Mouse (Mus musculus): ENCODE data around the gene H2al1a.
"Not testable (repeated sequence)": the region's sequence is repeated elsewhere in the genome, so short reads cannot be mapped to it uniquely, and the experiment has no call there.

Gene H2al1a

DNA sequence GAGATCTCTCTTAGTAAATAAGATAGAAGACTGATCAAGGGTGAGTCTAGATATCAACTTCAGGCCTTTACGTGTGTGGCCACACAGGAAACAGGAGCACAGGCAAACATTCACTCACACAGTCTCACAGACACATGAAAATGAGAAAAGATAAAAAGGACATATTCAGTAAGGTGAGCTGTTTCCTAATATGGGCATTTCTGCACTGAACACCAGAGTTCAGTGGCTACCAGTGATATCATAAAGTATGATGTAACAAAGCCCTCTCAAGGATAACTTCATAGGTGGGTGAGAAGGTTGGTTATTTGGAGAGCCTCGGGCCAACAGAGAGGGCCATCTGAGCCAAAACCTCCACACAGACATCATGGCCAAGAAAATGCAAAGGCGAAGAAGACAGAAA lies at the start of gene H2al1a:
Gene H2al1a, plus strand, starts transcription at position 301 of the 400 bp plus-strand sequence.
- DNase-seq (ENCODE audit: low spot score in 2 of 2): not testable (repeated sequence)

DNA sequence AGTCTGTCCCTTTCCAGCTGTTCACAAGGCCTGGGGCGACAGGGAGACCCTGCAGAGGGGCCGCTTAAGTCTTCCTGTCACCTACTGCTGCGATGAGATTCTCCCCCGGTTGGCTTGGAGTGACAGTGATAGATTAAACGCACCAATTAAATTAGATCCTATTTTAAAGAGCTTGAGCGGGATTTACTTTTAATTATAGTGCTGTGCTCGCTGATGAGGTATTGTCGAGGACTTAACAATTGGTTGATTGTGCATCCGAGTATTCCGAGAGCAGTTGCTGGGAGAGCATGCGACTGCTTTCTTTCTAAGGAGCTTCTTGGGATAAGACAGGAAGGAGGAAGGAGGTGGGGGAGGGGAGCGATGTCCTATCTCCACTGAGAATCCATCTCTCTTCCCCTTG lies 48.9 kb upstream of the H2al1a start:
- DNase-seq (ENCODE audit: low spot score in 2 of 2): no peak

DNA sequence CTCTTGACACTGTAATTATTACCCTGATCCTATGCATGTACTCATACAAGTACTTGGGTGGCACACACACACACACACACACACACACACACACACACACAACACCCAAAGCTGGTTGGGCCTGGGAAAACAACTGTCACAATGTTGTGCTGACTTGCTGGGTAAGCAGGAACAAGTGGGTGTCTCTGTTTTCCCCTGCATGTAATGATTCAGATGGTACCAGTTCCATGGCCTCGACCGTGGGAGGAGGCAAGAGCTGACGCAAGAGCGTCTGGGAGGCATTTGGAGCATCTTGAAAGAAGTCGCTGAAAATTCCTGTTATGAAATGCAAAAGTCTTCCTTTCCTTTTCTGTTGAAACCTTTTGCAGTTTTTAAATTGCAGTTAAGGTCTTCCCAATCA lies 45.0 kb upstream of the H2al1a start:
- DNase-seq (ENCODE audit: low spot score in 2 of 2): no peak

DNA sequence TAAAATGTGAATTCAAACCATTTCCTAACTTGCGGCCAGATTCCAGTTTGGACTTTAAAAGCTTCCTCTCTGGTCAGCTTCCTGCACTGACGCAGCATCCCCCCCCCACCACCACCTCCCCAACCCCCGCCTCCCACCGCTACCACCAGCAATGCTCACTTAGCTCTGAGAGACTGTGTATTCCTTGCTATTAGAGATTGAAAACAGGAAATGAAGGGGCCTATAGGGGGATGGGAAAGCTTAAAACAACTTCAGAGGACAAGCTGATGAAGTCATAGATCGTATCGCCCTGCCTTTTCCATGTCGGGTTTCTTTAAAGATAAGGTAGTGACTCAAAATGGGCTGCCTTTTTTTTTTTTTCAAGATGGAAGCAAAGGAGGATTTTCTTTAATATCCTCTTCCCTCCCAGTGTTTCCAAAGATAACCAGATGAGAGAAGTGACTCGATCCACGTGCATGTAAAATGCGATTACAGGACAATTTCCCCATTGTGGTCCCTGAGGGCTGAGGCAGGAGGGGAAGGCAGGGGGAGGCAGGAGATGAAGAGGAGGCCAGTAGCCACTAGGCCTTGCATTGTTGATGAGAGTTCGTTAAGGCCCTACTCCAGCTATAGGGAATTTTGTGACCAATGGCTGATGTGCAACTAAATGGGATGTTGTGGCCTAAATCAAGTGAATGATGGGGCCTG lies 44.4 kb upstream of the H2al1a start:
- DNase-seq (ENCODE audit: low spot score in 2 of 2): no peak

DNA sequence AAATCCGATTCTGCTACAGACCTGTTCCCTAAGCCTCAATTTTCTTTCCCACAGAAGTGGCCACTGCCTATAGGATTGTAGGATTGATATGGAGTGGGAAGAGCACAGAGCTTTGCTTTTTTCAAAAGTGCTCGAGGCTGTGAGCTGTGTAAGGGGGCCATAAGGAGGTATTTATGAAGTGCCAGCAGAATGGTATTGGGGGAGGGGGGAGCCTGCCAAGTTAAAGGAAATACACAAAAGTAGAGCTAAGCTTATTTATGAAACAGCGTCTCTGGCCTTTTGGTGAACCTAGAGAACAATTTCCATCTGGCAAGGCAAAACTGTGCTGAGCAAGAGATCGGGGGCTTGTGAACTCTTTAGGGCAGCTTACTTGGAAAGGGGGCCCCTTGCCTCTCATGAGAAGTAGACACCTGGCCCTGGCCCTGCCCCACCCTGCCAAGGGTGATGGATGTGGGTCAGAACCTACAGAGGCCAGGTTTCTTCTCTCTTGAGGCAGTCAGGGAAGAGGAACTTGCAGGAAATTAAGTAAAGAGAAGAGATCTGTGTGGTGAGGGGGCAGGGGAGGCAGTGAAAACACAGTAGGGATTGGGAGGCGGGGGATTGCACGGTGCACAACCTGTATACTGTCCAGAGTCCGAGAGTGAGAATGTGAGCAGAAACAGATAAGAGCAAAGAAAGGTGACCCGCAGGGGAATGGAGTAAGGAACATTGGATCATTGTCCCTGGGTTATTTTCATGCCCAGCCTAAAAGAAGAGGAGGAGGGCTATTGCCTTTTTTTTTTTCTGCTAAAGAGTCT lies 43.3 kb upstream of the H2al1a start:
- DNase-seq (ENCODE audit: low spot score in 2 of 2): no peak

DNA sequence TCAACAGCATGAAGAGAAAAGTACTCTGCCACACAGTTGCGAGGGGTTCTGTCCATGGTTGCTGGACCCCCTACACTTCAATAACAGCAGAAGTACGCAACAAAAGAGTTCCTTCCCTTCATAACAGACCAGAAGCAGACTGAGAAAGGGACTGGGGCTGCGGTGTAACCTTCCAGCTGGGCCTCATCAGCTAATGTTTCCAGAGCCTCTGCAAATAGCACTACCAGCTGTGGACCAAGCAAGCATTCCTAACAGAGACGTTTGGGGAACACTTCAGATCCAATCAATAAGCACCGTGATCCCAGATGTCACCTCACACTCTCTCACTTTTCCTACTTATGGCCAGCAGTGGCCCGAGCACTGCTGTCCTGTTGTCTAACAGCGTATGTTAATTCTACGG lies 34.1 kb upstream of the H2al1a start:
- DNase-seq (ENCODE audit: low spot score in 2 of 2): no peak

DNA sequence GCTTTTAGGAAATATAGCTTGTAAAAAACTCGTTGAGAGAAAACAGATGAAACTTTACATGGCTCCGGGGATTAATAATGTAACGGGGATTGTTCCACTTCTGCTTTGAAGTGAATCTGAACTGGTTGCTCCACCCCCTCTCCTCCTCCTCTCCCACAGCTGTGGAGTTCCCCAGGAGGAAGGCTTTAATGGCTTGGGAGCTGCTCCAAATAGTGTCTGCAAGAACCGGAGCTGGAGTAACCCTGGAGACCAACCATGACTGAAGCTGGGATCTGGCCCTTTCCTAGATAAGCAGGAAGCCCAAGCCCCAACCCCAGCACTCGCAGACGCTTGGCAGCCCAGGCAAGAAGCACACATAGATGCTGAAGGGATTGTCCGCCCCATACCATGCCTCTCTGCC lies 31.3 kb upstream of the H2al1a start:
- DNase-seq (ENCODE audit: low spot score in 2 of 2): no peak

DNA sequence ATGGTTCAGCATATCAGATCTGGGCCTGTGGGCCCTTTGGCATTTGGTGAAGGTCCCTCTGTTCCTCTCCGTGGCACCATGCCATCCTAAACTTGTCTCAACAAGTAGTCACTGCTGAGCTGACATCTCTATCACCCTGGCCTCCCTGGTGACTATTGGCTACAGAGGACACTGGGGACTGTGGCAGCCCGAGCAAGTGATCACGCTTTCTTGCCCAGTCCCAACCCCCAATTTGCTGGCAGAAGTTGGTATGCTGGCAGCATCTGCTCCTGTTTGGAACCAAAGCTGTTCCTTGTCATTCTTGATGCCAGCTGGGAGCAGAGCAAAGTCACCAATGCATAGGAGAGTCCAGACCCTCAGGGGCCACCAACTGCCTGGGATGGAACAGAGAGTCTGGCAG lies 30.0 kb upstream of the H2al1a start:
- DNase-seq (ENCODE audit: low spot score in 2 of 2): no peak

DNA sequence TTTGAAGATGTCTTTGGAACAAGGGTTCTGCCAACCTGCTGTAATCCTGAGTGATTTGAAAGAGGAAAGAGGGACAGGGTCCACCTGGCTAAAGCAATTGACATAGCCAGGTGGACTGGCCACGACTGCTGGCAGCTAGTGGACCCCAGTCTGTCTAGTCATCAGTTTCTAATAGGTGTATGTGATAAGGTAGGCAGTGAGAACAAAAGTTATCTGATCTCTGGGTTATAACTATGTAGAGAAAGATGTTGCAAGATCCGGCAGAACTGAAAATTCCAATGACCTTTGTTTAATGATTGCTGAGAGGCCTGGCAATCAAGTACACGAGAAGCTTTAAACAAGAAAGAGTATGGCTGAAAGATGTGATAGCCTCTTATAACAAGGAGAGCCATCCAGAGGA lies 25.9 kb upstream of the H2al1a start:
- no peak for DNase-seq (ENCODE audit: low spot score in 2 of 2)

DNA sequence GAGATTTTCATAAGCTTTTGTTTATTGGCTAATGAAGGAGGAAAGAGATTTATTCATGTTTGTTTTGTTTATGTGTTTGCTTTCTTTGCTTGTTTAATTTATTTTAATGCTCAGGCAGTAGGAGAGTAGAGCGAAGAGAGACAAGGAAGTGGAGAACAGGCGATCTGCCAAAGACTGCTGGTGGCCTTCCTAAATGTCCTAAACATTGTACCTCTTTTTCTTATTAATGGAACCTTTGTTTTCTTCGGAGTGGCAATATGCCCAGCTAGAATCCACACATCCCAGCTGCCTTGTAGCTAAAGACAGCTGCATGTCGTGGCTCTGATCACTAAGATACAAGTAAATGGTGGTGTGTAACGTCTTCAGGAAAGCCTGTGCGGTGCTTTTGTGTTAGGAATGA lies 22.0 kb upstream of the H2al1a start:
- DNase-seq (ENCODE audit: low spot score in 2 of 2): no peak

DNA sequence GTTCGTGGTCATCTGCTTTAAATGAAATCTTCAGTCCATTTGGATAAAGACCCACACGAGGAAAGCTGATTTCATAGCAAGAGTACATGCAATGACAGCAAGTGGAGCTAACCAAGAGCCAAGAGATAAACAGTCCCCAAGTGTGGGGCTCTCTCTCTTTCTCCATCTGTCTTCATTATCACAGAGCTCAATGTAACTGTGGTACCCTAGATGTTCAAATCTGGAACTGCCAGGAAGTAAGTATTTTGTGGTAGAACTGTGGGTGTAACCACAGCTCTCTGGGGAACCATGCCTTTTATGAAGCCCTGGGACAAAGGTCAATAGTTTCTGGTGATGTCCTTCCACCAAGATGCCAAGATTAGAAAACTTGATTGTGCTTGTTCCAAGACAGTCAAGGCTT lies 18.3 kb upstream of the H2al1a start:
- no peak for DNase-seq (ENCODE audit: low spot score in 2 of 2)

DNA sequence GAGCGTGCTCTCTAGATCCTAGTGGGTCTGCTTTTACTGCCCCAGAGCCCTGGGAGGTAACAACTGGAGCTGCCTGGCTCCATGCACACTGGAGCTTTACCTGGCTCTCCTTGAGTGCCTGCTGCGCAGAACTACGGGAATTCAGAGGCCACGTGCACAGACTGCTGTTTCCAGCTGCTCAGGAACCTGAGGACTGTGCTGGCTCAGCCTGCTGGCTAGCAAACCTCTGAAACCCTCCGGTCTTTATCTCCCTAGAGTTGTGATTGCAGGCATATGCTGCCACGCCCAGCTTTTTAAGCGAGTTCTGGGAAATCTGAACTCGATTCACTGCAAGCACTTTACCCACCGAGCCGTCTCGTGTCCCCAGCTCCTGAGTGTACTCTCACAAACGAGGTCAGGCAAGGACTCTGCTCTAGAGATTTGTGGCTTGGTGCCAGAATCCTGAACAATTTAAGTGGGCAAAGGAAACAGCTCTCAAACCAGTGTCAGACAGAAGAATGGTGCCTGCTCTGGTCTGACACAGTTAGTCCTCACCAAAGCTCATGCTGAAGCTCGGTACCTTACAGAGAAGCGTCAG lies 10.7 kb upstream of the H2al1a start:
- DNase-seq (ENCODE audit: low spot score in 2 of 2): no peak

DNA sequence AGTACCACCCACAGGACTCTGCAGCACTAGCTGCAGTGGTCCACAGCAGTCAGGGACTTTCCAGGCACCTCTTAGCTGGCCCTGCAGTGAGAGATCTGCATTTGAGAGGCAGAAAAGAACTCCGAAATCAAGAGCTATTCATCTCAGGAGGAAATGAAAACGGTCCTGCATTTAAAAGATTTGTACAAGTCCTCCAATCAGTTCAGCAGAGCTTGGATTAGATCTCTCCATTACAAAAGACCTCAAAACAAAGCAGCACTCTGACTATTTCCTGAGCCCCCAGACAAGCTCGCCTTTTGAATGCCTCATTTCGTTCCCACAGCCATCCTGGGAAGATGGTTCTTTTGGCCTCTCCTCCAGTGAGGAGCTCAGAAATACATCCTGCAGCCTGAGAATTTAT lies 9.8 kb upstream of the H2al1a start:
- no peak for DNase-seq (ENCODE audit: low spot score in 2 of 2)

DNA sequence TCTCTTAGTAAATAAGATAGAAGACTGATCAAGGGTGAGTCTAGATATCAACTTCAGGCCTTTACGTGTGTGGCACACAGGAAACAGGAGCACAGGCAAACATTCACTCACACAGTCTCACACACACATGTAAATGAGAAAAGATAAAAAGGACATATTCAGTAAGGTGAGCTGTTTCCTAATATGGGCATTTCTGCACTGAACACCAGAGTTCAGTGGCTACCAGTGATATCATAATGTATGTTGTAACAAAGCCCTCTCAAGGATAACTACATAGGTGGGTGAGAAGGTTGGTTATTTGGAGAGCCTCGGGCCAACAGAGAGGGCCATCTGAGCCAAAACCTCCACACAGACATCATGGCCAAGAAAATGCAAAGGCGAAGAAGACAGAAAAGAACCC lies 3.1 kb downstream of the H2al1a start, which contains the start of gene H2al1b:
Gene H2al1b, plus strand, starts transcription at position 301 of the 400 bp plus-strand sequence.
- not testable (repeated sequence) for DNase-seq (ENCODE audit: low spot score in 2 of 2)

DNA sequence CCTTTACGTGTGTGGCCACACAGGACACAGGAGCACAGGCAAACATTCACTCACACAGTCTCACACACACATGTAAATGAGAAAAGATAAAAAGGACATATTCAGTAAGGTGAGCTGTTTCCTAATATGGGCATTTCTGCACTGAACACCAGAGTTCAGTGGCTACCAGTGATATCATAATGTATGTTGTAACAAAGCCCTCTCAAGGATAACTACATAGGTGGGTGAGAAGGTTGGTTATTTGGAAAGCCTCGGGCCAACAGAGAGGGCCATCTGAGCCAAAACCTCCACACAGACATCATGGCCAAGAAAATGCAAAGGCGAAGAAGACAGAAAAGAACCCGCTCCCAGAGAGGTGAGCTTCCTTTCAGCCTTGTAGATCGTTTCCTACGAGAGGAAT lies 6.3 kb downstream of the H2al1a start, which contains the start of gene H2al1c:
Gene H2al1c, plus strand, starts transcription at position 301 of the 400 bp plus-strand sequence.
- DNase-seq (ENCODE audit: low spot score in 2 of 2): not testable (repeated sequence)

DNA sequence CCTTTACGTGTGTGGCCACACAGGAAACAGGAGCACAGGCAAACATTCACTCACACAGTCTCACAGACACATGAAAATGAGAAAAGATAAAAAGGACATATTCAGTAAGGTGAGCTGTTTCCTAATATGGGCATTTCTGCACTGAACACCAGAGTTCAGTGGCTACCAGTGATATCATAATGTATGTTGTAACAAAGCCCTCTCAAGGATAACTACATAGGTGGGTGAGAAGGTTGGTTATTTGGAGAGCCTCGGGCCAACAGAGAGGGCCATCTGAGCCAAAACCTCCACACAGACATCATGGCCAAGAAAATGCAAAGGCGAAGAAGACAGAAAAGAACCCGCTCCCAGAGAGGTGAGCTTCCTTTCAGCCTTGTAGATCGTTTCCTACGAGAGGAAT lies 9.5 kb downstream of the H2al1a start, which contains the start of gene H2al1d:
Gene H2al1d, plus strand, starts transcription at position 301 of the 400 bp plus-strand sequence.
- DNase-seq (ENCODE audit: low spot score in 2 of 2): not testable (repeated sequence)

DNA sequence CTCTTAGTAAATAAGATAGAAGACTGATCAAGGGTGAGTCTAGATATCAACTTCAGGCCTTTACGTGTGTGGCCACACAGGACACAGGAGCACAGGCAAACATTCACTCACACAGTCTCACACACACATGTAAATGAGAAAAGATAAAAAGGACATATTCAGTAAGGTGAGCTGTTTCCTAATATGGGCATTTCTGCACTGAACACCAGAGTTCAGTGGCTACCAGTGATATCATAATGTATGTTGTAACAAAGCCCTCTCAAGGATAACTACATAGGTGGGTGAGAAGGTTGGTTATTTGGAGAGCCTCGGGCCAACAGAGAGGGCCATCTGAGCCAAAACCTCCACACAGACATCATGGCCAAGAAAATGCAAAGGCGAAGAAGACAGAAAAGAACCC lies 12.6 kb downstream of the H2al1a start, which contains the start of gene H2al1e:
Gene H2al1e, plus strand, starts transcription at position 301 of the 400 bp plus-strand sequence.
- not testable (repeated sequence) for DNase-seq (ENCODE audit: low spot score in 2 of 2)

DNA sequence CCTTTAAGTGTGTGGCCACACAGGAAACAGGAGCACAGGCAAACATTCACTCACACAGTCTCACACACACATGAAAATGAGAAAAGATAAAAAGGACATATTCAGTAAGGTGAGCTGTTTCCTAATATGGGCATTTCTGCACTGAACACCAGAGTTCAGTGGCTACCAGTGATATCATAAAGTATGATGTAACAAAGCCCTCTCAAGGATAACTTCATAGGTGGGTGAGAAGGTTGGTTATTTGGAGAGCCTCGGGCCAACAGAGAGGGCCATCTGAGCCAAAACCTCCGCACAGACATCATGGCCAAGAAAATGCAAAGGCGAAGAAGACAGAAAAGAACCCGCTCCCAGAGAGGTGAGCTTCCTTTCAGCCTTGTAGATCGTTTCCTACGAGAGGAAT lies 15.8 kb downstream of the H2al1a start, which contains the start of gene H2al1f:
Gene H2al1f, plus strand, starts transcription at position 301 of the 400 bp plus-strand sequence.
- DNase-seq (ENCODE audit: low spot score in 2 of 2): not testable (repeated sequence)

DNA sequence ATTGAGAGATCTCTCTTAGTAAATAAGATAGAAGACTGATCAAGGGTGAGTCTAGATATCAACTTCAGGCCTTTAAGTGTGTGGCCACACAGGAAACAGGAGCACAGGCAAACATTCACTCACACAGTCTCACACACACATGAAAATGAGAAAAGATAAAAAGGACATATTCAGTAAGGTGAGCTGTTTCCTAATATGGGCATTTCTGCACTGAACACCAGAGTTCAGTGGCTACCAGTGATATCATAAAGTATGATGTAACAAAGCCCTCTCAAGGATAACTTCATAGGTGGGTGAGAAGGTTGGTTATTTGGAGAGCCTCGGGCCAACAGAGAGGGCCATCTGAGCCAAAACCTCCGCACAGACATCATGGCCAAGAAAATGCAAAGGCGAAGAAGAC lies 18.9 kb downstream of the H2al1a start, which contains the start of gene H2al1g:
Gene H2al1g, plus strand, starts transcription at position 301 of the 400 bp plus-strand sequence.
- DNase-seq (ENCODE audit: low spot score in 2 of 2): not testable (repeated sequence)

DNA sequence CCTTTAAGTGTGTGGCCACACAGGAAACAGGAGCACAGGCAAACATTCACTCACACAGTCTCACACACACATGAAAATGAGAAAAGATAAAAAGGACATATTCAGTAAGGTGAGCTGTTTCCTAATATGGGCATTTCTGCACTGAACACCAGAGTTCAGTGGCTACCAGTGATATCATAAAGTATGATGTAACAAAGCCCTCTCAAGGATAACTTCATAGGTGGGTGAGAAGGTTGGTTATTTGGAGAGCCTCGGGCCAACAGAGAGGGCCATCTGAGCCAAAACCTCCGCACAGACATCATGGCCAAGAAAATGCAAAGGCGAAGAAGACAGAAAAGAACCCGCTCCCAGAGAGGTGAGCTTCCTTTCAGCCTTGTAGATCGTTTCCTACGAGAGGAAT lies 22.1 kb downstream of the H2al1a start, which contains the start of gene H2al1h:
Gene H2al1h, plus strand, starts transcription at position 301 of the 400 bp plus-strand sequence.
- DNase-seq (ENCODE audit: low spot score in 2 of 2): not testable (repeated sequence)

DNA sequence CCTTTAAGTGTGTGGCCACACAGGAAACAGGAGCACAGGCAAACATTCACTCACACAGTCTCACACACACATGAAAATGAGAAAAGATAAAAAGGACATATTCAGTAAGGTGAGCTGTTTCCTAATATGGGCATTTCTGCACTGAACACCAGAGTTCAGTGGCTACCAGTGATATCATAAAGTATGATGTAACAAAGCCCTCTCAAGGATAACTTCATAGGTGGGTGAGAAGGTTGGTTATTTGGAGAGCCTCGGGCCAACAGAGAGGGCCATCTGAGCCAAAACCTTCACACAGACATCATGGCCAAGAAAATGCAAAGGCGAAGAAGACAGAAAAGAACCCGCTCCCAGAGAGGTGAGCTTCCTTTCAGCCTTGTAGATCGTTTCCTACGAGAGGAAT lies 25.3 kb downstream of the H2al1a start, which contains the start of gene H2al1i:
Gene H2al1i, plus strand, starts transcription at position 301 of the 400 bp plus-strand sequence.
- DNase-seq (ENCODE audit: low spot score in 2 of 2): not testable (repeated sequence)

DNA sequence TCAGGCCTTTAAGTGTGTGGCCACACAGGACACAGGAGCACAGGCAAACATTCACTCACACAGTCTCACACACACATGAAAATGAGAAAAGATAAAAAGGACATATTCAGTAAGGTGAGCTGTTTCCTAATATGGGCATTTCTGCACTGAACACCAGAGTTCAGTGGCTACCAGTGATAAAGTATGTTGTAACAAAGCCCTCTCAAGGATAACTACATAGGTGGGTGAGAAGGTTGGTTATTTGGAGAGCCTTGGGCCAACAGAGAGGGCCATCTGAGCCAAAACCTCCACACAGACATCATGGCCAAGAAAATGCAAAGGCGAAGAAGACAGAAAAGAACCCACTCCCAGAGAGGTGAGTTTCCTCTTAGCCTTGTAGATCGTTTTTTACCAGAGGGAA lies 28.5 kb downstream of the H2al1a start, which contains the start of gene H2al1j:
Gene H2al1j, plus strand, starts transcription at position 301 of the 400 bp plus-strand sequence.
- DNase-seq (ENCODE audit: low spot score in 2 of 2): not testable (repeated sequence)
